Mouse (Mus musculus): ENCODE data around the gene Gsta3.

GRCm38 (mm10) chr1:21231744-21232464 lies 8.5 kb upstream of the Gsta3 start:
- TF ChIP-seq CTCF (IDR thresholded peaks at IDR 0.05; ENCODE audit: low read depth) = 0 out of 2 replicates have a peak, but pooled peaks have one; percentile 4
- peak; percentile 67 for TF ChIP-seq EP300 (IDR thresholded peaks at IDR 0.05; ENCODE audit: low read depth)

Measured in liver, postnatal 0 days (tissue).